Mouse (Mus musculus) lung, postnatal 14 days (tissue): ENCODE results near the gene Igfals.

Source experiments
- DNase-seq: peaks from one replicate; pipeline ENCODE4 v3.0.0; 2021

The Igfals gene

GRCm38 (mm10) chr17:24894995-24895547 lies 29.3 kb downstream of the Igfals start, which contains the start of the genes Eme2 and Mrps34:
Gene Eme2 (minus strand): TSS chr17:24895087.
Gene Mrps34 (plus strand): TSS chr17:24895116.
- peak; percentile 81 for DNase-seq

GRCm38 (mm10) chr17:24895571-24896240 lies 29.9 kb downstream of the Igfals start:
- no peak for DNase-seq

- peak; percentile 79 for DNase-seq
Measured at GRCm38 (mm10) chr17:24896241-24896992, 30.6 kb downstream of the Igfals start, which contains the start of gene Nme3. Gene Nme3 (plus strand): TSS chr17:24896500.

GRCm38 (mm10) chr17:24896993-24897269 lies 31.1 kb downstream of the Igfals start:
- DNase-seq: no peak

GRCm38 (mm10) chr17:24897600-24897999 lies 31.8 kb downstream of the Igfals start:
- DNase-seq: no peak

GRCm38 (mm10) chr17:24898041-24898854 lies 32.5 kb downstream of the Igfals start:
- no peak for DNase-seq

- no peak for DNase-seq
Measured at GRCm38 (mm10) chr17:24899153-24899552, 33.4 kb downstream of the Igfals start.

GRCm38 (mm10) chr17:24900014-24900413 lies 34.2 kb downstream of the Igfals start:
- no peak for DNase-seq

- DNase-seq: no peak
Measured at GRCm38 (mm10) chr17:24902124-24902523, 36.3 kb downstream of the Igfals start.

GRCm38 (mm10) chr17:24902671-24903474 lies 37.1 kb downstream of the Igfals start:
- DNase-seq: no peak

GRCm38 (mm10) chr17:24903767-24904166 lies 38.0 kb downstream of the Igfals start:
- DNase-seq: no peak

- DNase-seq: no peak
Measured at GRCm38 (mm10) chr17:24907591-24907990, 41.8 kb downstream of the Igfals start.

- no peak for DNase-seq
Measured at GRCm38 (mm10) chr17:24913984-24914383, 48.2 kb downstream of the Igfals start.

- no peak for DNase-seq
Measured at GRCm38 (mm10) chr17:24923246-24923645, 57.4 kb downstream of the Igfals start.

- DNase-seq: no peak
Measured at GRCm38 (mm10) chr17:24929506-24929905, 63.7 kb downstream of the Igfals start.
